Comparison of ENCODE assay signal across 8 mouse cellular contexts in genomic region chr8:114133050-114133509, GRCm38 (mm10). TPM values are rescaled to one million over a fixed set of nuclear protein-coding genes. Genes with fewer than 3 reads are reported as not detected.
A peak's percentile ranks its signal among the peaks of the same experiment; 100 is the strongest.
DNase-seq lines count a peak whose midpoint lies in the region; ATAC-seq and TF ChIP-seq lines count a peak whose summit lies in the region.

No protein-coding gene starts in this region.

- no peaks in the 10 kb centered on the region for H3K9me3 ChIP-seq in embryonic facial prominence, embryonic 10.5 days
- H3K9me3 ChIP-seq in hindbrain, embryonic 10.5 days: no peaks in the 10 kb centered on the region
- H3K9me3 ChIP-seq in liver, postnatal 0 days (ENCODE audit: low read length): no peaks in the 10 kb centered on the region; the same call in 1 of the 2 replicates

- no peak for TF ChIP-seq CTCF in kidney, adult 2 months (conservative IDR thresholded peaks at IDR 0.05; ENCODE audit: insufficient read depth, insufficient read length, low read depth, low read length)
- no peak for TF ChIP-seq CTCF in liver, postnatal 0 days (IDR thresholded peaks at IDR 0.05; ENCODE audit: low read depth)

- WGBS in kidney, adult 2 months: 30% methylated on average over 14 of the region's 14 CpGs
- 31% methylated on average over 14 of the region's 14 CpGs for WGBS in embryonic facial prominence, embryonic 10.5 days
- WGBS in hindbrain, embryonic 10.5 days: 30% methylated on average over 14 of the region's 14 CpGs
- 30% methylated on average over 14 of the region's 14 CpGs for WGBS in liver, postnatal 0 days (ENCODE audit: insufficient replicate concordance)

- H3K4me2 ChIP-seq in liver, postnatal 0 days (ENCODE audit: low read depth, low read length): peak overlapping the region; percentile 81

- no peak overlapping the region for H3K27ac ChIP-seq in kidney, adult 2 months (ENCODE audit: insufficient read depth, low read depth, low read length)
- H3K27ac ChIP-seq in embryonic facial prominence, embryonic 10.5 days (replicated peaks): peak overlapping the region; percentile 85
- no peak overlapping the region for H3K27ac ChIP-seq in hindbrain, embryonic 10.5 days
- H3K27ac ChIP-seq in liver, postnatal 0 days (ENCODE audit: low read depth): no peak overlapping the region

- H3K4me3 ChIP-seq in kidney, adult 2 months (ENCODE audit: insufficient read depth, low read depth, low read length): 0 out of 2 replicates have a peak overlapping the region, but pooled peaks have one; percentile 63
- H3K4me3 ChIP-seq in embryonic facial prominence, embryonic 10.5 days: peak overlapping the region; percentile 69
- peak overlapping the region; percentile 61 for H3K4me3 ChIP-seq in hindbrain, embryonic 10.5 days
- H3K4me3 ChIP-seq in liver, postnatal 0 days (ENCODE audit: low read depth, low read length): peak overlapping the region; percentile 58

- 0 out of 2 replicates have a peak, but pooled peaks have one; percentile 1 for ATAC-seq in liver, postnatal 0 days

- no peaks in the 10 kb centered on the region for H3K36me3 ChIP-seq in kidney, adult 2 months (ENCODE audit: control insufficient read depth, insufficient read depth, low read length)
- H3K36me3 ChIP-seq in embryonic facial prominence, embryonic 10.5 days (replicated peaks): no peaks in the 10 kb centered on the region
- no peaks in the 10 kb centered on the region for H3K36me3 ChIP-seq in hindbrain, embryonic 10.5 days
- H3K36me3 ChIP-seq in liver, postnatal 0 days (replicated peaks; ENCODE audit: insufficient read depth, low read length): no peaks in the 10 kb centered on the region

- intact Hi-C loops in left cerebral cortex, postnatal 10 days (cut with DNase I): no loop called here

- no peak for TF ChIP-seq POLR2A in kidney, adult 2 months (IDR thresholded peaks at IDR 0.05; ENCODE audit: low read depth, low read length)

- no peak overlapping the region; the same call in 1 of the 2 replicates for H3K9ac ChIP-seq in liver, postnatal 0 days (replicated peaks)

- no peak for TF ChIP-seq EP300 in liver, postnatal 0 days (IDR thresholded peaks at IDR 0.05; ENCODE audit: low read depth)

- DNase-seq in kidney, adult 2 months: no peak
- DNase-seq in kidney, postnatal 14 days: no peak
- DNase-seq in embryonic facial prominence, embryonic 10.5 days (ENCODE audit: low spot score): no peak
- no peak for DNase-seq in hindbrain, embryonic 10.5 days (ENCODE audit: low spot score)
- no peak for DNase-seq in liver, postnatal 0 days
- no peak for DNase-seq in layer of hippocampus, postnatal 36 days
- no peak for DNase-seq in left cerebral cortex, postnatal 10 days (ENCODE audit: extremely low spot score in 1 of 2, low spot score in 2 of 2)
- DNase-seq in ovary, postnatal 14 days (ENCODE audit: low spot score): no peak

- no peaks in the 10 kb centered on the region for H3K27me3 ChIP-seq in kidney, adult 2 months (replicated peaks; ENCODE audit: control insufficient read depth, insufficient read depth, low read length)
- no peaks in the 10 kb centered on the region for H3K27me3 ChIP-seq in embryonic facial prominence, embryonic 10.5 days (replicated peaks; ENCODE audit: low read depth, poor library complexity, severe bottlenecking)
- no peaks in the 10 kb centered on the region for H3K27me3 ChIP-seq in hindbrain, embryonic 10.5 days (ENCODE audit: insufficient read depth, poor library complexity, severe bottlenecking)
- no peaks in the 10 kb centered on the region for H3K27me3 ChIP-seq in liver, postnatal 0 days (ENCODE audit: insufficient read depth, low read length)

- peaks cover 6% of the 10 kb centered on the region for H3K4me1 ChIP-seq in kidney, adult 2 months (ENCODE audit: control insufficient read depth, insufficient read depth, low read length)
- H3K4me1 ChIP-seq in embryonic facial prominence, embryonic 10.5 days: peaks cover 15% of the 10 kb centered on the region
- H3K4me1 ChIP-seq in hindbrain, embryonic 10.5 days (replicated peaks): peaks cover 13% of the 10 kb centered on the region
- H3K4me1 ChIP-seq in liver, postnatal 0 days (ENCODE audit: insufficient read depth): peaks cover 23% of the 10 kb centered on the region

RNA-seq across cellular contexts. Expression of gene Nudt7, which starts 0.3 kb away (rescaled TPM):
- 21.8 and 26.2 TPM in 2 replicates for polyA plus RNA-seq in kidney, adult 2 months (2012; rRNA removed)
- polyA plus RNA-seq in embryonic facial prominence, embryonic 10.5 days (2016; fragmentation: Nextera tagmentation; extraction: Ambion mirVana): 9.3 and 10.1 TPM in 2 replicates
- 10.2 and 13.2 TPM in 2 replicates for polyA plus RNA-seq in hindbrain, embryonic 10.5 days (2016; fragmentation: Nextera tagmentation; extraction: Ambion mirVana)
- 42.4 and 42.7 TPM in 2 replicates for polyA plus RNA-seq in liver, postnatal 0 days (2015; fragmentation: Nextera tagmentation; extraction: Ambion mirVana)
- 1 to 10 TPM; 5.0 to 5.3 TPM for total RNA-seq in layer of hippocampus, postnatal 36 days (2021)
- total RNA-seq in left cerebral cortex, postnatal 10 days (2021): 1 to 10 TPM; 3.8 to 4.8 TPM
